Mouse (Mus musculus): ENCODE measurements around the gene Mob2. TPM values are rescaled to one million over a fixed set of nuclear protein-coding genes. Genes with fewer than 3 reads are reported as not detected.
A peak's percentile ranks its signal among the peaks of the same experiment; 100 is the strongest.

The Mob2 gene
- polyA plus RNA-seq, 1 experiment from 2014 or later: 80.1 TPM

GRCm38 (mm10) chr7:142088886-142089285 is 28.0 kb upstream of the Mob2 start:
- Histone ChIP-seq H3K36me3 (no peaks in the 10 kb centered on the region), H3K4me2 (no peak overlapping the region), H3K4me3 (no peak overlapping the region), H3K27ac (no peak overlapping the region), H3K4me1 (peaks cover 24% of the 10 kb centered on the region), H3K9ac (no peak overlapping the region), H3K27me3 (peaks cover 35% of the 10 kb centered on the region), H3K9me3 (no peaks in the 10 kb centered on the region)
- peak; percentile 16; the same call in 1 of the 2 replicates for ATAC-seq (ENCODE audit: borderline replicate concordance, extremely low read depth, low FRiP score, low TSS enrichment)
- WGBS: 12% methylated on average over 5 of the region's 5 CpGs

- Histone ChIP-seq H3K4me3 (no peak overlapping the region), H3K36me3 (no peaks in the 10 kb centered on the region), H3K27ac (no peak overlapping the region), H3K9me3 (no peaks in the 10 kb centered on the region), H3K4me2 (no peak overlapping the region), H3K4me1 (peaks cover 29% of the 10 kb centered on the region), H3K27me3 (peaks cover 35% of the 10 kb centered on the region), H3K9ac (no peak overlapping the region)
- ATAC-seq (ENCODE audit: borderline replicate concordance, extremely low read depth, low FRiP score, low TSS enrichment): no peak
- WGBS: 90% methylated on average over 1 of the region's 1 CpGs
Measured at GRCm38 (mm10) chr7:142087069-142087652, 26.3 kb upstream of the Mob2 start.

- no peak overlapping the region for H3K4me3 ChIP-seq
- no peak overlapping the region for H3K9ac ChIP-seq
- H3K9me3 ChIP-seq: no peaks in the 10 kb centered on the region
- H3K4me1 ChIP-seq: peaks cover 34% of the 10 kb centered on the region
- peaks cover 41% of the 10 kb centered on the region for H3K27me3 ChIP-seq
- H3K36me3 ChIP-seq: no peaks in the 10 kb centered on the region
- no peak overlapping the region for H3K4me2 ChIP-seq
- WGBS: 64% methylated on average over 4 of the region's 4 CpGs
- no peak overlapping the region for H3K27ac ChIP-seq
- ATAC-seq (ENCODE audit: borderline replicate concordance, extremely low read depth, low FRiP score, low TSS enrichment): no peak
Measured at GRCm38 (mm10) chr7:142086159-142086905, 25.5 kb upstream of the Mob2 start.

GRCm38 (mm10) chr7:142084820-142085219 is 24.0 kb upstream of the Mob2 start:
- Histone ChIP-seq H3K27ac (peak overlapping the region; percentile 24; the same call in 1 of the 2 replicates), H3K9ac (no peak overlapping the region), H3K9me3 (no peaks in the 10 kb centered on the region), H3K4me2 (no peak overlapping the region), H3K36me3 (no peaks in the 10 kb centered on the region), H3K4me1 (peaks cover 34% of the 10 kb centered on the region), H3K27me3 (peaks cover 51% of the 10 kb centered on the region), H3K4me3 (no peak overlapping the region)
- ATAC-seq (ENCODE audit: borderline replicate concordance, extremely low read depth, low FRiP score, low TSS enrichment): no peak
- WGBS: 44% methylated on average over 3 of the region's 3 CpGs

- Histone ChIP-seq H3K27me3 (peaks cover 50% of the 10 kb centered on the region), H3K36me3 (no peaks in the 10 kb centered on the region), H3K9ac (no peak overlapping the region), H3K4me2 (no peak overlapping the region), H3K9me3 (no peaks in the 10 kb centered on the region), H3K4me1 (peaks cover 32% of the 10 kb centered on the region), H3K4me3 (no peak overlapping the region), H3K27ac (peak overlapping the region; percentile 24; the same call in 1 of the 2 replicates)
- ATAC-seq (ENCODE audit: borderline replicate concordance, extremely low read depth, low FRiP score, low TSS enrichment): peak; percentile 15; the same call in 1 of the 2 replicates
- WGBS: 21% methylated on average over 5 of the region's 5 CpGs
Measured at GRCm38 (mm10) chr7:142084395-142084794, 23.5 kb upstream of the Mob2 start.

GRCm38 (mm10) chr7:142083588-142084317 is 22.9 kb upstream of the Mob2 start:
- Histone ChIP-seq H3K4me1 (peaks cover 26% of the 10 kb centered on the region), H3K9me3 (no peaks in the 10 kb centered on the region), H3K27me3 (peaks cover 45% of the 10 kb centered on the region), H3K4me3 (no peak overlapping the region), H3K4me2 (no peak overlapping the region), H3K9ac (no peak overlapping the region), H3K27ac (0 out of 2 replicates have a peak overlapping the region, but pooled peaks have one; percentile 24), H3K36me3 (no peaks in the 10 kb centered on the region)
- ATAC-seq (ENCODE audit: borderline replicate concordance, extremely low read depth, low FRiP score, low TSS enrichment): peak; percentile 41; the same call in 1 of the 2 replicates
- 26% methylated on average over 12 of the region's 12 CpGs for WGBS

- H3K27me3 ChIP-seq: peaks cover 40% of the 10 kb centered on the region
- H3K4me2 ChIP-seq: peak overlapping the region; percentile 49; the same call in 1 of the 2 replicates
- no peaks in the 10 kb centered on the region for H3K36me3 ChIP-seq
- WGBS: 31% methylated on average over 16 of the region's 16 CpGs
- no peak overlapping the region for H3K27ac ChIP-seq
- no peak overlapping the region for H3K9ac ChIP-seq
- H3K4me3 ChIP-seq: peak overlapping the region; percentile 28
- no peak for ATAC-seq (ENCODE audit: borderline replicate concordance, extremely low read depth, low FRiP score, low TSS enrichment)
- peaks cover 23% of the 10 kb centered on the region for H3K4me1 ChIP-seq
- no peaks in the 10 kb centered on the region for H3K9me3 ChIP-seq
Measured at GRCm38 (mm10) chr7:142082607-142083006, 21.7 kb upstream of the Mob2 start.

- H3K4me1 ChIP-seq: peaks cover 23% of the 10 kb centered on the region
- 11% methylated on average over 38 of the region's 38 CpGs for WGBS
- H3K9me3 ChIP-seq: no peaks in the 10 kb centered on the region
- peaks cover 40% of the 10 kb centered on the region for H3K27me3 ChIP-seq
- no peak overlapping the region for H3K9ac ChIP-seq
- H3K4me2 ChIP-seq: peak overlapping the region; percentile 49
- no peaks in the 10 kb centered on the region for H3K36me3 ChIP-seq
- peak overlapping the region; percentile 28 for H3K4me3 ChIP-seq
- no peak for ATAC-seq (ENCODE audit: borderline replicate concordance, extremely low read depth, low FRiP score, low TSS enrichment)
- no peak overlapping the region for H3K27ac ChIP-seq
Measured at GRCm38 (mm10) chr7:142082179-142082578, 21.3 kb upstream of the Mob2 start.

GRCm38 (mm10) chr7:142081736-142082135 is 20.9 kb upstream of the Mob2 start:
- Histone ChIP-seq H3K27me3 (peaks cover 40% of the 10 kb centered on the region), H3K4me2 (peak overlapping the region; percentile 49), H3K27ac (no peak overlapping the region), H3K36me3 (no peaks in the 10 kb centered on the region), H3K9me3 (no peaks in the 10 kb centered on the region), H3K9ac (no peak overlapping the region), H3K4me1 (peaks cover 23% of the 10 kb centered on the region), H3K4me3 (peak overlapping the region; percentile 28)
- ATAC-seq (ENCODE audit: borderline replicate concordance, extremely low read depth, low FRiP score, low TSS enrichment): no peak
- 29% methylated on average over 17 of the region's 17 CpGs for WGBS

GRCm38 (mm10) chr7:142080876-142081275 is 20.0 kb upstream of the Mob2 start:
- Histone ChIP-seq H3K4me3 (no peak overlapping the region), H3K36me3 (no peaks in the 10 kb centered on the region), H3K9ac (no peak overlapping the region), H3K27me3 (peaks cover 40% of the 10 kb centered on the region), H3K9me3 (no peaks in the 10 kb centered on the region), H3K27ac (no peak overlapping the region), H3K4me1 (peaks cover 23% of the 10 kb centered on the region), H3K4me2 (no peak overlapping the region)
- 72% methylated on average over 2 of the region's 2 CpGs for WGBS
- ATAC-seq (ENCODE audit: borderline replicate concordance, extremely low read depth, low FRiP score, low TSS enrichment): no peak

- no peak overlapping the region for H3K9ac ChIP-seq
- no peak overlapping the region for H3K4me3 ChIP-seq
- H3K27me3 ChIP-seq: peaks cover 40% of the 10 kb centered on the region
- 45% methylated on average over 5 of the region's 5 CpGs for WGBS
- H3K27ac ChIP-seq: no peak overlapping the region
- no peaks in the 10 kb centered on the region for H3K9me3 ChIP-seq
- H3K4me1 ChIP-seq: peaks cover 17% of the 10 kb centered on the region
- no peak for ATAC-seq (ENCODE audit: borderline replicate concordance, extremely low read depth, low FRiP score, low TSS enrichment)
- H3K36me3 ChIP-seq: no peaks in the 10 kb centered on the region
- H3K4me2 ChIP-seq: no peak overlapping the region
Measured at GRCm38 (mm10) chr7:142079365-142079764, 18.5 kb upstream of the Mob2 start.

- H3K4me3 ChIP-seq: no peak overlapping the region
- no peaks in the 10 kb centered on the region for H3K36me3 ChIP-seq
- H3K27ac ChIP-seq: no peak overlapping the region
- H3K4me1 ChIP-seq: peaks cover 5% of the 10 kb centered on the region; the same call in 1 of the 2 replicates
- H3K9ac ChIP-seq: no peak overlapping the region
- 63% methylated on average over 3 of the region's 3 CpGs for WGBS
- no peak overlapping the region for H3K4me2 ChIP-seq
- H3K27me3 ChIP-seq: peaks cover 21% of the 10 kb centered on the region
- no peaks in the 10 kb centered on the region for H3K9me3 ChIP-seq
- ATAC-seq (ENCODE audit: borderline replicate concordance, extremely low read depth, low FRiP score, low TSS enrichment): no peak
Measured at GRCm38 (mm10) chr7:142077138-142077537, 16.3 kb upstream of the Mob2 start.
